Mouse (Mus musculus) adrenal gland, adult 18-20 months (tissue): ENCODE measurements around the gene Pkn3. TPM values are rescaled to one million over a fixed set of nuclear protein-coding genes. Genes with fewer than 3 reads are reported as not detected.
"Not testable (repeated sequence)": the region's sequence is repeated elsewhere in the genome, so short reads cannot be mapped to it uniquely, and the experiment has no call there.

Source experiments
- DNase-seq, 2 experiments: peaks; one replicate each; pipeline ENCODE4 v3.0.0; 2021 to 2022; ENCODE audit warnings: low spot score in 2 of 2
- long read RNA-seq, 2 experiments: library from polyadenylated mRNA; stranded (forward); transcript quantifications; one replicate each; pipeline ENCODE4 v2.0.0; 2021
- total RNA-seq, 2 experiments: library from RNA; stranded (reverse); gene quantifications; 1 replicate in 1 of 2; 2 replicates in 1 of 2; pipeline ENCODE4 v1.2.3; 2021

Pkn3 gene
- 1 to 10 TPM; 5.6 to 6.2 TPM for total RNA-seq
- long read RNA-seq, experiment 1, partial matches to known transcripts, result 0 of 2 reads
- long read RNA-seq, experiment 1, other reads (novel, unspliced or antisense), result 1 of 2 reads
- long read RNA-seq, experiment 2, partial matches to known transcripts, result 4 of 7 reads
- long read RNA-seq, experiment 2, other reads (novel, unspliced or antisense), result 2 of 7 reads

DNA sequence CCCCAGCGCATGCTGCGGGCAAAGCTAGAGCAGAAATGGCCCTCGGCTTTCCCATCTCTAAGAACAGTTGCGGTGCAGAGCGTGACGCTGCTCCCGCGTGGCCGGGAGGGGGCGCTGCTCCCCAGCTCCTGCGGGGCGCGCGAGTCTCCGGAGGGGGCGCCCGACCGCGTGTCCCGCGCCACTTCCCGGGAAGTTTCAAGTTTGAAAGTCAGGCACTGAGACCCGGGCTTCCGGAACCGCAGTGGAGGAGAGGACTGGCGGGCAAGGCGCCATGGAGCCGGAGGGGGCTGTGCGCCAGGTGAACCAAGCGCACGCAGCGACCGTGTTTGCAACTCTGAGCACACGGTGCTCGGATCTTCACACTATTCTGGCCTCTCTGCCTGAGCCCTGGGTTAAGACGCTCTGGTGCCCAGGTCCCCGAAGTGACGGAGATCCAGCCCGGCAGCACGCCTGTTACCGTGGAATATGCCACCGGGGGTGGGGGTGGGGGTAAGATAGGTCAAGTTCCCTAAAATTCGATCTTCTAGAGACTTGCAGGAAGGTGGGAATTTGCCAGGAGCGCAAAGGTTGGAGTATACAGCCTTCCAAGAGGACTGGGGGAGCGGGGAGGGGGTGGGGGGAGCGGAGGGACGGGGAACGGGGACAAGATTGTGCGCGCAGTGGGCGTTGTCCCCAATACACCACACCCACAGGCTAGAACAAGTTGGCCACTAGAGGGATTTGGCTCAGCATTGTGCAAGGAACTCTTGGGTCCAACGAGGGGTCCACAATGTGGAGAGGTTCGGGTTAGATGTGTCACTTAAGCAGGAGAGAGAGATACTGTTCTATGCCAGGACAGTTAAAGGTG, at the start of gene Pkn3:
Gene Pkn3, plus strand, starts transcription at position 183 of the 847 bp plus-strand sequence.
- peak; percentile 92 to 93 for DNase-seq

DNA sequence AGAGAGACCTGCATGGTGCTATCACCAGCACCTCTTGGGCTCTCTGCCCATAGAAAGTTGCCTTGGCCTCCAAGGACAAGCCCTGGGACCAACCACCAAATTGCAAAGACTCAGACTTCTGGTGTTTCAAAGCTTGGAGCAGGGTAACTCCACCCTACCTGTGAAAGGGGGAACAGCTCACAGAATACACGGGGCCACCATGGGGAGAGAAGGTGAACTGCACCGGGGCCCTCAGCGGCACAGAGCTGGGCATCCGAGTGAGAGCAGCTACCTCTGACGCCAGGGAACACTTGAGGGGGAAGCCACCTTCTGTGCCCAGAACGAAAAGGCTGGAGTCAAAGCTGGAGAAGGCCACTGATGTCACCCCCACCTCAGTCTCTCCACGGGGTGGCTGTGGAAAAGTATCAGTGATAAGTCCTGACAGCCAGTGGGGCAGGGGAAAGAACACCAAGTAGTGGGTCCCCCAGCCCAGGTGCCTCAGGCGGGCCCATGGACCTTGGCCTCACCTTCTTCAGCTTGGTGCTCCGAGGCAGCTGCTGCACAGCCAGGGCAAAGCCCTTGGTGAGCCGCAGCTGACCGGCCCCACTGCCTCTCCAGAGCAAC, 45.1 kb upstream of the Pkn3 start:
- no peak for DNase-seq

DNA sequence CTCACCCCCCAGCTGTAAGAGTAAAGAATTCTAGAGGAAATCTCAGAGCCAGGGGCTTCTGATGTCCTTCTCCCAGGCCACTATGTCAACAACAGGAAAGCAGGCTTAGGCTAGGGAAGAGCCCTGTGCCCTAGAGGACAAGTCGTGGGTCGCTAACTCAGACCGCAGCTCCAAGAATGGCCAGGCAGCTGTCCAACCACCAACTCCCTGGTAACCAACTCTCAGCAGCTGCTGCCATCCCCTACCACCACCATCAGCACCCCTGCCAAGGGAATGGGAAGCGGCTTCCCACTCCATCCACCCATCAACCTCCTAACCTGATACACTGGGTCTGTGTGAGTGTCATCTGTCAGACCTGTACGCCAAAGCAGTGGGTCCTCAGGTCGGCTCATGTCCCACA, 44.5 kb upstream of the Pkn3 start:
- DNase-seq, result no peak

DNA sequence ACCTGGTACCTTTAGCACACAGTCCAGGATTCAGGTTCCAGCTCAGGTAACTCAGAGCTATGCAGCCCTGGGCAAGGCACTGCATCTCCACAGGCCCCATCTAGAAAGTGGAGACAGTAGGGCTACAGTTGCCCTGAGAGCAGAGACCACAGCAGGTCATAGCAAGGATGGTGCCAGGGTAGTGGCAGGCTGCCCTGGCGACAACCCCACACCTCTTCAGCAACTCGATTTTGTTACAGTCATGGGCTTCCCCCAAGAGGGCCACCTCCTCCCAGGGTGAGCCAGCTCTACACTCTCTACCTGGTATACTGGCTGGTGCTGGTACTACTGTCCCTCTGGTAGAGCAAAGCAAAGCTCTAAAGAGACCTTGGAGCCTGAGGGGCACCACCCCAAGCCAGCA, 39.7 kb upstream of the Pkn3 start:
- DNase-seq, result no peak

DNA sequence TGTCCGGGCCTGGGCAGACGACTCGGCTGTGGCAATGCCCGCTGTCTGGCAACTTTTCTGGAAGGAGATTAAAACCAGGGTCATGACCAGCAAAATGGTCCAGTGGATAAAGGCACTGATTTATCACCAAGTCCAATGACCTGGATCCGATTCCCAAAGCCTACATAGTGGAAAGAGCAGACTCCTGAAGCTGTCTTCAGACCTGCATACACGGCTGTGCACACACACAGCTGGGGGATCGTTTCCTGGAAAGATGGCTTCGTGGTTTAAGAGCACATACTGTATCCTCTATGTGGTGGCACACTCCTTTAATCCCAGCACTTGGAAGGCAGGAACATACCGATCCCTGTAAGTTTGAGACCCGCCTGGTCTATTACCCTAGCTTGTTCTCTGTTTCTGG, 39.1 kb upstream of the Pkn3 start:
- DNase-seq, result no peak

DNA sequence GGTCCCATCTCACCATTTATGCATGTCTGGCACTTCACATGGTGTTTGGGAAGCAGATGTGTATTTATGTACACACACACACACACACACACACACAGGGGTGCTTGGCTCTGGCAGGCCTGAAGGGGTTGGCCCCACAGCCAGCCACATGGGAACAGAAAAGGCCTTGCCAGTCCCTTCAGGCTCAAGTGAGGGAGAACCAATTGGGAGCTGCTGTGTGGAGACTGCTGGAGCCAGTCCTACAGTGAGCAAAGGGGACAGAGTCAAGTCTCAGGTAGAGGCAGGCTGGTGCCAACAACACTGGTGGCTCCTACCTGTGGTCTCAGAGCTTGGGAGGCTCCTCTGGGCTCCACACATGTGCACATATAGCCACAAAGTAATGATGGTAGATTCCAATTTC, 37.8 kb upstream of the Pkn3 start:
- no peak for DNase-seq

DNA sequence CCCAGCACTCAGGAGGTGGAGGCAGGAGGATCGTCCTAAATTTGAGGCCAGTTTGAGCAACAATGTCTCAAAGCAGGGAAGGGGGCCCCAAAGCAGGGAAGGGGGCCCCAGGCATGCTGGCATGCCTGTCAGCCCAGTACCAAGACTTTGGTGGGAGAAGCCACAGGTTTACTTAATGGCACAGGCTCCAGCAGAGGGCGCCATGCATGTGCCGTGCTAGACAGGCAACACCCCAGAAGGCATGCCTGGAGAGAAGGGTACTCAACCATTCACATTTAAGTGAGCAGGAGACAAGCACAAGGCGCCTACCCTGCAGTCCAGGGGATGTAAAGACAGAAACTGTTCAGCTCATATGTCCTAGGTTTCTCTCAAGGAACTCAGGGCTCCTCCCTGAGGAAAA, 35.0 kb upstream of the Pkn3 start:
- DNase-seq, result peak; percentile 78 to 83

DNA sequence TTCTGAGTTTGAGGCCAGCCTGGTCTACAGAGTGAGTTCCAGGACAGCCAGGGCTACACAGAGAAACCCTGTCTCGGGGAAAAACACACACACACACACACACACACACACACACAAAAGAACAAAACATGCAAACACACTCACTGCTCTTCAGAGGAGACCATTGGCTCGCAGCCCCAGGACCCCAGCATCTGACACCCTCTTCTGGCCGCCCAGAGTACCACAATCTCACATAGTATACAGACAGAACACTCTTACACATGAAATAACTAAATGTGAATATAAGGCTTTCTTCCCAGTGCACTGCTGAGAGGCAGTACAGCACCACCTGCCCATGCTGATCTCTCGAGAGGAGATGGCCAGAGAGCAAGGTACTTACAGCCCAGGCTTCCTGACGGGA, 32.9 kb upstream of the Pkn3 start:
- no peak for DNase-seq

DNA sequence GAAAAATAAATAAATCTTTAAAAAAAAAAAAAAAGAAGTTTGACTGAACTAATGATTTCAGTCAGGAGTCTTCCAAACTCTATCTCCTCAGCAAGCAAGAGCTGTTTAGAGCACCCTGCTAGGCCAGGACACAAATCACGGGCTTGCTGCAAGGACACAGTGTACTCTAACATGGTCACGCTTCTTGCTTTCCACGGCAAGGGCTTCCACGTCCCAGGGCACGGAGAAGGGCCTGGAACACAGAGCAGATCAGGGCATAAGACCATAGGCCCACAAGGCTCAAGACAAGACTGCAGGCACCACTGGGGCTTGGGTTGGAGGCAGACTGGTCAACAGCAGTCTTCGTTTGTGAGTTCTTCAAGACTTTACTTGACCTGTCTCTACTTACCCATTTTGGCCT, 30.4 kb upstream of the Pkn3 start:
- DNase-seq, result no peak

DNA sequence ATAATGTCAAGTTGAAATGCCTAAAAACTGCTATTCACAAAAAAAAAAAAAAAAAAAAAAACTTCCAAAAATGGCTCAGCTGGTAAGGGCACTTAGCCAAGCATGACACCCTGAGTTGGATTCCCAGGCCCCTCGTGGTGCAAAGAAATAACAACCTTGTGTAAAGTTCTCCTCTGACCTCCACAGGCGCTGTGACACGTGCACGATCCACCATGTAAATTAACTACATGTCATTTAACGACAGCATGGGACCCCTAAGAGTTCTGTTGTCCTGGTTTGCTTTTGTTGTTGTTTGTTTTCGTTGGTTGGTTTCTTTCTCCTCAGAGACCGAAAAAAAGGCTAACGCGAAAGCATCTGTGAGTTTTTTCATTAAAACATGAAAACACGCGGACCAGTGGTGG, 29.4 kb upstream of the Pkn3 start:
- no peak for DNase-seq

DNA sequence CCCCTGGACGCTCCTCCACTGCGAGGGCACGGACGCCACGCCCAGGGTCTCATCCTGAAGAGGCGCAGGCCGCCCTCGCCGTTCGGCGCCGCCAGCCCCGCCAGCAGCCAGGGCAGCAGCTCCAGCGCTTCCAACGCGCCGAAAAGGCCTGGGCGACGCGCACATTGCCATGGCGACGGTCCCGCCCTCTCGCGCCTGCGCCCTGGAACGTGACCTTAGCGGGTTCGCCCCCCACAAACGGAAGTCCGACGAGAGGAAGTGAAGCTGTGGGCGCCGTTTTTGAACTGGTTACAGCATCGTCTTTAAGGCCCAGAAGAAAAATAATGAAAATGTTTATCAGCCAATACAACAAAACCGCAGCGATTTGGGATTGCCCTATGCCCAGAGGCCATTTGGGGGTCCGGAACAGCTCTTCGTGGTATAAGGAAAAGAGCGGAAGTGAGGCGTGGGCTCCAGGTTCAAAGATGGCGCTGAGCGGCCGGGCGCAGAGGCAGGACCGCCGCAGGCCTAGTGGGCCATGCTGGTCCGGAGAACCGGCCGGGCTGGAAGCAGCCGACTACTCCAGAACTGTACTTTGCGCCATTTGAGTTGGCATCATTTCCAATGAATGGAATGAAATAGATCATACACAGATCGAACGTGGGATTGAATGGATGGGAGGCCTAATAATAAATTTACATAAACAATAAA, 28.6 kb upstream of the Pkn3 start, which contains the start of gene Wdr34:
Gene Wdr34, minus strand, starts transcription at position 183 of the 690 bp plus-strand sequence.
- DNase-seq, result peak; percentile 99

DNA sequence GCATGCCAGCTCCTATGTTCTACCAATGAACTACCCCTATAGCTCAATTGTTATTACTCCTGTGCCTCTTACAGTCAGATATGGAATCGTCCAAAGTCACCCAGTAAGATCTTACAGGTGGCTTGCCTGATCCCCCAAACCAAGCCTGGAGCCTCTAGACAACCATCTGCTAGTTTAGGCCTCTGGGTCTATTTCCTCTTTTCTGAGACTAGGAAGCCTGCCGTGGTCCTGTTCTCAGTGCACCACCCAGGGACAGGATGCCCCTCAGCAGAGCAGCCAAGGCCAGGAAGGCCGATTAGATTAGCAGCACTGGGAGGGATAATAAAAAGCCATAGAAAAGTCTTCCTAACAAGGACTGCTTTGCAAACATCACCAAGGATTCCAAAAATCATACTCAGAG, 27.7 kb upstream of the Pkn3 start:
- no peak for DNase-seq

DNA sequence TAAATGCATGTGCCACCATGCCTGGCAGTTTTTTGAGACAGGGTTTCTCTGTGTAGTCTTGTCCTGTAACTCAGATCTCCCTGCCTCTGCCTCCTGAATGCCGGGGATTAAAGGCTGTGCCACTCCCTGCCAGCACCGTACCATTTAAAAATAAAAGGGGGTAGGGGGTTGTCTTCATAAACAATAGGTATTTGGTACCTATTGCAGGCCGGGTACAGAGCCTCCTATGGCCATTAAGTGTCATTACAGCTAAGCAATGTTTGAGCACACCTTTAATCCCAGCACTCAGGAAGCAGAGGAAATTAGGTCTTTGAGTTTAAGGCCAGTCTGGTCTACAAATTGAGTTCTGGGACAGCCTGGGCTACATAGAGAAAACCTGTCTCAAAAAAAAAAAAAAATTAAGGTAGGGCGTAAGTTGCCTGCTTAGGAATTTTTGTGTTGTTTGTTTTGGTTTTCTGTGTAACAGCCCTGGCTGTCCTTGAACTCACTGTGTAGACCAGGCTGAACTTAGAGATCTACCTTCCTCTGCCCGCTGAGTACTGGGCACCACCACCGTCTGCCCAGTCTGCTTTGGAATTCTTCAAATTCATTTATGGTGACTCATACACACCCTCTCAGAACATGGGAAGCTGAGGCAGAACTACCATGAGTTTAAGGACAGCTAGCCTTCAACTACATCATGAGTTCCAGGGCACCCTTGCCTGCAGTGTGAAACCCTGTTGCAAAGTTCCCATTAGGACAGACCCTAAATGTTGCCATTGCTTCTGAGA, 25.3 kb upstream of the Pkn3 start:
- DNase-seq, result no peak

DNA sequence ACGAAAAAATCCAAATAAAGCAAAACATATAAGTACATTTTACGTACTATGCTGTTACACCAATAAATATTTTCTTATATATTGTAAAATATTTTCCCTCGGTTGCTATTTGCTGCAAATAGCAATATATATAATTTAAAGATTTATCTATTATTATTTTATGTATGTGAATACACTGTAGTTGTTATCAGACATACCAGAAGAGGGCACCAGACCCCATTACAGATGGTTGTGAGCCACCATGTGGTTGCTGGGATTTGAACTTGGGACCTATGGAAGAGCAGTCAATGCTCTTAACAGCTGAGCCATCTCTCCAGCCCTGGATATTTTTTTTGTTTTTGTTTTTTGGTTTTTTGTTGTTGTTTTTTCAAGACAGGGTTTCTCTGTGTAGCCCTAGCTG, 22.2 kb upstream of the Pkn3 start:
- DNase-seq, result not testable (repeated sequence)

DNA sequence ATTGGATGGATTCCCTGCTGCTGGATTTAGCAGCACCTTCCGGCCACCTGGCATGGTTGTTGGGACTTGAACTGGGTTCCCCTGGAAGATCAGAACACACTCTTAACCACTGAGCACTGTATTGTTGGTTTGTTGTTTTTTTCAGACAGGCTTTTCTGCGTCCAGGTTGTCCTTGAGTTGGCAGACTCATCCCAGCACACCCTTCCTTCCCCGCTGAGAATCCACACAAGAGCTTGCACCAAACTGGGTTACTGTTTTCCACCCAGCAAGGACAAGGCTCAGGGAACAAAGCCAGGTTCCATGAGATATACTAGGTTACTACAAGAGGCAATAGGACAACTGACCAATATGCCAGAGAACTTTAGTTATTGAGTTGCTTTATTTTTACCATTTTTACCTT, 20.7 kb upstream of the Pkn3 start:
- DNase-seq, result no peak

DNA sequence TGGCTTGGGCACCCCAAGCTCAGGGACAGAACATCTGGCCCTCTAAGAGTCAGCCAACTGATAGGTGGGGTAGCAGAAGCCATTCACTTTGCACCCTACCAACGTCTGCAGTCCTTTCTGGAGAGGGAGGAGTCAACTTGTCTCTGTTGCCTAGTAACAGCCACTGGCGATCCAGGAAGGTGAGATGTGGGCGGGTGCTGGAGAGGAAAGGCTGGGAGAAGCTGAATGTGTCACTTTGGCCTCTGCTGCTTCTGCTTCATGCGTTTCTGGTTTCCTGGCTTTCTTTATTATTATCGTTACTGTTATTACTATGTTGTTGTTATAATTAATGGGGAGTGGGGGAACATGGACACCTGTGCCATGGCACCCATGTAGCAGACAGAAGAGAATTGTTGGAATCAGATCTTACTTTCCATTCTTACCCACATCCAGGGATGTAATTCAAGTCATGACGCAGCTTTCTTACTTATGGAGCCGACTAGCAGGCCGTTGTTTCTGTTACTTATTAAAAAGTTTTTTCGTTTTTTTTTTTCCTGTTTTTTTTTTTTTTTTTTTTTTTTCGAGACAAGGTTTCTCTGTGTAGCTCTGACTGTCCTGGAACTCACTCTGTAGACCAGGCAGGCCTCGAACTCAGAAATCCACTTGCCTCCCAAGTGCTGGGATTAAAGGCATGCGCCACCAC, 20.1 kb upstream of the Pkn3 start, which contains the start of gene Set:
Gene Set, plus strand, starts transcription at position 156 of the 682 bp plus-strand sequence.
- DNase-seq, result no peak

DNA sequence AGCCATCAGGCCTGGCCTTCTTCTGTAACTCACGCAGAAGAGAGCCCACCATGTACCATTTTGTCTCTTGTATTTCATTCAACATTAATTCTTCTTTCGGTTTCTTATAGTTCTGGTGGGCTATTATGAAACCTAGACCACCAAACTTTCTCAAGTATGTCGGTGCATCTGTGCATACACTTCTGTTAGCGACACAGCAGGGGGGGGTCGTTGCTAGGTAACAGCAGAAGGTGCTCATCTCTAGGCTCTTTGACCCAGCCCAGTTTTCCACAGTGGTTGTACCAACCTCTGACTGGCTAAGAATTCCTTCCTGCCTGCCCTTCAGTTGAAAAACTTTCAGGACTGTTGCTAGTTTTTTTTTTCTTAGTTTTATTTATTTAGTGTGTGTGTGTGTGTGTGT, 19.1 kb upstream of the Pkn3 start:
- DNase-seq, result no peak

DNA sequence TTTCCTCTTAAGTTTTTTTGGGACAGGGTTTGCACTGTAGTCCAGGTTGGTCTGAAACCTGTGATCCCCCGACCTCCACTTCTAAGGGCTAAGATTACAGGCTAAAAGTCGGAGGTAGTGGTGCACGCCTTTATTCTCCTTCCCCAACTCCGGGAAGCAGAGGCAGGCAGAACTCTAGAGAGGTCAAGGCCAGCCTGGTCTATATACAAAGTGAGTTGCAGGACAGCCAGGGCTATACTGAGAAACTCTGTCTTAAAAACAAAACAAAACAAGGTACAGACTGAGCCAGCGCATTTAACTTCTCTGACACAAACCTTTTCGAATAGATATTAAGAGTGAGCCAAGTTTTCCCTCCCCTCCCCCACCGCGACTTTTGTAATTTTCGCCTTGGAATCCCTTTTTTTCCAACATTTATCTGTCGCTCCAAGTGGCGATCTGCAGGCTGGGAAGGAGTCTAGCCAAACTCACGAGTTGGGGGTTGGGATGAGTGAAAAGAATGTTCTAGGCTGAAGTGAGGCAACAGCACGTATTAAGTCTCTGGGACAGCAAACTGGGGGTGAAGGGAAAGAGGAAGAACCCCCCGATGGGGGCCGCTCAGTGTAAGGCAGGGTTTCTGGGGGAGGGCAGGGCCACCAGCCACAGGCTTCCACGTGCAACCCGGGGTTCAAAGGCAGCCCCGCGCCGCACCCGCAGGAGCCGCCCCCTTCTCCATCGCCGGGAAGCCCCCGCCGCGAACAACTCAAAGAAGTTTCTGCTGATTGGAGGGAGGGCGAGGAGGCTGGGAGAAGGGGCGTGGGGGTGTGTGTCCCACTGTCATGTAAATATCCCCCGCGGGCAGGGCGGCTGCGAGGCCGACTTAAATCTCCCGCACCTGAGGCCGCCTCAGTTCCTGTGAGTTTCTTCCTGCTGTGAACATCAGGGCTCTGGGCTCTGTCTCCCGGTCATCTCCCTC, 16.0 kb upstream of the Pkn3 start:
- DNase-seq, result peak; percentile 57 to 58
